Mouse (Mus musculus): Measurements from ENCODE around the gene Hrasls5. TPM values are rescaled to one million over a fixed set of nuclear protein-coding genes. Genes with fewer than 3 reads are reported as not detected.

The Hrasls5 gene
- polyA plus RNA-seq, 1 experiment from 2014 or later, result not detected

- Histone ChIP-seq H3K36me3 (ENCODE audit: control insufficient read depth, insufficient read depth, low read length) (no peaks in the 10 kb centered on the region), H3K4me2 (replicated peaks; ENCODE audit: low read depth, low read length) (no peak overlapping the region), H3K9ac (ENCODE audit: low read depth, low read length) (no peak overlapping the region), H3K27ac (ENCODE audit: low read depth, low read length) (no peak overlapping the region), H3K4me3 (ENCODE audit: low read length) (no peak overlapping the region), H3K9me3 (ENCODE audit: control insufficient read depth, low read length) (no peaks in the 10 kb centered on the region), H3K4me1 (ENCODE audit: control insufficient read depth, insufficient read depth, low read length) (no peaks in the 10 kb centered on the region), H3K27me3 (ENCODE audit: control insufficient read depth, insufficient read depth, low read length) (no peaks in the 10 kb centered on the region)
- no peak for ATAC-seq (ENCODE audit: low FRiP score, low TSS enrichment)
- 81% methylated on average over 4 of the region's 4 CpGs for WGBS
Observed at GRCm38 (mm10) chr19:7601551-7601950, 10.8 kb upstream of the Hrasls5 start.

- Histone ChIP-seq H3K27me3 (ENCODE audit: control insufficient read depth, insufficient read depth, low read length) (no peaks in the 10 kb centered on the region), H3K27ac (ENCODE audit: low read depth, low read length) (no peak overlapping the region), H3K4me2 (replicated peaks; ENCODE audit: low read depth, low read length) (no peak overlapping the region), H3K4me1 (ENCODE audit: control insufficient read depth, insufficient read depth, low read length) (no peaks in the 10 kb centered on the region), H3K9me3 (ENCODE audit: control insufficient read depth, low read length) (no peaks in the 10 kb centered on the region), H3K9ac (ENCODE audit: low read depth, low read length) (no peak overlapping the region), H3K4me3 (ENCODE audit: low read length) (no peak overlapping the region), H3K36me3 (ENCODE audit: control insufficient read depth, insufficient read depth, low read length) (no peaks in the 10 kb centered on the region)
- WGBS, result 96% methylated on average over 10 of the region's 10 CpGs
- ATAC-seq (ENCODE audit: low FRiP score, low TSS enrichment), result no peak
Observed at GRCm38 (mm10) chr19:7604107-7604506, 8.2 kb upstream of the Hrasls5 start.

GRCm38 (mm10) chr19:7605013-7605412 lies 7.3 kb upstream of the Hrasls5 start:
- Histone ChIP-seq H3K9ac (ENCODE audit: low read depth, low read length) (no peak overlapping the region), H3K9me3 (ENCODE audit: control insufficient read depth, low read length) (no peaks in the 10 kb centered on the region), H3K4me2 (replicated peaks; ENCODE audit: low read depth, low read length) (no peak overlapping the region), H3K36me3 (ENCODE audit: control insufficient read depth, insufficient read depth, low read length) (no peaks in the 10 kb centered on the region), H3K27ac (ENCODE audit: low read depth, low read length) (no peak overlapping the region), H3K4me3 (ENCODE audit: low read length) (no peak overlapping the region), H3K4me1 (ENCODE audit: control insufficient read depth, insufficient read depth, low read length) (no peaks in the 10 kb centered on the region), H3K27me3 (ENCODE audit: control insufficient read depth, insufficient read depth, low read length) (no peaks in the 10 kb centered on the region)
- ATAC-seq (ENCODE audit: low FRiP score, low TSS enrichment), result no peak

- H3K9ac ChIP-seq (ENCODE audit: low read depth, low read length), result no peak overlapping the region
Observed at GRCm38 (mm10) chr19:7605930-7606783, 6.2 kb upstream of the Hrasls5 start.

DNA sequence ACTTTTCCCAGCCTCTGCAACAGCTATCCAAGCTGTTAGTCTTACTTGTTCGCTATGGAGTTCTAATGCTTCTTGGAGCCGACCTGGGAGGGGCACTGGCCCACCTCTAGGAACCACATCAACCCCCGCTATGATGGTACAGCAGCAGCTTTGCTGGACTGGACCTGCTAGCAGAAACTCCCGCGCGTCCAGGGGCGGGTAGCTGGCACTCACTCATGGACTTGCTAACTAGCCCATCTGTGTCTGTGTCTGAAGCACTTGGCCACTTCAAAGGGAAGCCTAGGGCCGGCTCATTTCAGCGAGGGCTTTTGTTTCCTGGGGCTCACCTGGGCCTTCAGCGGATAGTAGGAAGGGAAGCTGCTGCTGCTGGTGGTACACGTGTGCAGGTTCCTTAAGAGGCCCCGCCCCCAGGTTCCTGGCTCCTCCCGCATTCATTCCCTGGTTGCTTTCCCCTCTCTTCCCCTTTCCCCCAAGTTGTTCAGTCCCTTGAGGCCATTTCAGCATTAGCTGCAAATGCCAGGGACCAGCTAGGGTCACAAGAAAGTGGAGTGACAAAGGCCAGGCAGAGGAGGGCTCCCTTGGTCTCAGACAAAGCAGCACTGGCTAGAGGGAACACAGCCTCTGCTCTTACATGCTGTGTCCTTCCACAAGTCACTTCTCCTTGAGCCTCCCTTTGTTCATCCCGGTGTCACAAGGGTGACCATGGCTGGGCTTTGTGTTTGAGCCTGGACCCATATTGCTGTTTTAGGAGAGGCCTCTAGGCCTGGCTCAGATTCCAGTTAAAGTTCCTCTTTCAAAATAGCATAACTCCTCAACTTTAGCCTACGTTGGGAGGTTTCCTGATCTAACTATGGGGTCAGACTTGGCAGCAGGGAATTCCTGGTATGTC lies 5.3 kb upstream of the Hrasls5 start, which contains the start of gene Lgals12:
TSS of gene Lgals12 (minus strand) at position 393 of the 889 bp plus-strand sequence.
- no peak within 1 kb of the TSS for H3K27ac ChIP-seq (ENCODE audit: low read depth, low read length)
- WGBS, result 5% methylated on average over 15 of the region's 15 CpGs

More at GRCm38 (mm10) chr19:7605930-7606783, 6.2 kb upstream of the Hrasls5 start:
- 5% methylated on average over 15 of the region's 15 CpGs for WGBS
- H3K27me3 ChIP-seq (ENCODE audit: control insufficient read depth, insufficient read depth, low read length), result no peaks in the 10 kb centered on the region
- no peak overlapping the region for H3K27ac ChIP-seq (ENCODE audit: low read depth, low read length)
- peak; percentile 78 for ATAC-seq (ENCODE audit: low FRiP score, low TSS enrichment)
- peak overlapping the region; percentile 60 for H3K4me2 ChIP-seq (replicated peaks; ENCODE audit: low read depth, low read length)
- H3K4me3 ChIP-seq (ENCODE audit: low read length), result peak overlapping the region; percentile 20; the same call in 1 of the 2 replicates
- no peaks in the 10 kb centered on the region for H3K36me3 ChIP-seq (ENCODE audit: control insufficient read depth, insufficient read depth, low read length)
- no peaks in the 10 kb centered on the region for H3K9me3 ChIP-seq (ENCODE audit: control insufficient read depth, low read length)
- no peaks in the 10 kb centered on the region for H3K4me1 ChIP-seq (ENCODE audit: control insufficient read depth, insufficient read depth, low read length)

GRCm38 (mm10) chr19:7607690-7608201 lies 4.6 kb upstream of the Hrasls5 start:
- Histone ChIP-seq H3K9me3 (ENCODE audit: control insufficient read depth, low read length) (no peaks in the 10 kb centered on the region), H3K27me3 (ENCODE audit: control insufficient read depth, insufficient read depth, low read length) (no peaks in the 10 kb centered on the region; the same call in 1 of the 2 replicates), H3K4me3 (ENCODE audit: low read length) (no peak overlapping the region), H3K36me3 (ENCODE audit: control insufficient read depth, insufficient read depth, low read length) (no peaks in the 10 kb centered on the region), H3K27ac (ENCODE audit: low read depth, low read length) (no peak overlapping the region), H3K4me2 (replicated peaks; ENCODE audit: low read depth, low read length) (no peak overlapping the region), H3K4me1 (ENCODE audit: control insufficient read depth, insufficient read depth, low read length) (peaks cover 4% of the 10 kb centered on the region; the same call in 1 of the 2 replicates), H3K9ac (ENCODE audit: low read depth, low read length) (no peak overlapping the region)
- ATAC-seq (ENCODE audit: low FRiP score, low TSS enrichment), result no peak
- WGBS, result 78% methylated on average over 7 of the region's 7 CpGs

More for the DNA sequence above, 5.3 kb upstream of the Hrasls5 start, which contains the start of gene Lgals12:
- Histone ChIP-seq H3K9me3 (ENCODE audit: control insufficient read depth, low read length) (no peaks in the 10 kb centered on the region), H3K9ac (ENCODE audit: low read depth, low read length) (0 out of 2 replicates have a peak within 1 kb of the TSS, but pooled peaks have one; percentile 23), H3K4me2 (replicated peaks; ENCODE audit: low read depth, low read length) (peak within 1 kb of the TSS; percentile 60), H3K36me3 (ENCODE audit: control insufficient read depth, insufficient read depth, low read length) (no peaks in the 10 kb centered on the region), H3K4me3 (ENCODE audit: low read length) (peak within 1 kb of the TSS; percentile 20; the same call in 1 of the 2 replicates), H3K27me3 (ENCODE audit: control insufficient read depth, insufficient read depth, low read length) (no peaks in the 10 kb centered on the region; the same call in 1 of the 2 replicates), H3K4me1 (ENCODE audit: control insufficient read depth, insufficient read depth, low read length) (peaks cover 2% of the 10 kb centered on the region; the same call in 1 of the 2 replicates)
- ATAC-seq (ENCODE audit: low FRiP score, low TSS enrichment), result peak; percentile 4; the same call in 1 of the 2 replicates

GRCm38 (mm10) chr19:7613151-7613550 lies 810 bp downstream of the Hrasls5 start:
- no peak overlapping the region for H3K27ac ChIP-seq (ENCODE audit: low read depth, low read length)
- no peak overlapping the region for H3K4me3 ChIP-seq (ENCODE audit: low read length)
- H3K9me3 ChIP-seq (ENCODE audit: control insufficient read depth, low read length), result no peaks in the 10 kb centered on the region
- no peaks in the 10 kb centered on the region; the same call in 1 of the 2 replicates for H3K27me3 ChIP-seq (ENCODE audit: control insufficient read depth, insufficient read depth, low read length)
- peaks cover 4% of the 10 kb centered on the region; the same call in 1 of the 2 replicates for H3K4me1 ChIP-seq (ENCODE audit: control insufficient read depth, insufficient read depth, low read length)
- WGBS, result 78% methylated on average over 7 of the region's 7 CpGs
- H3K36me3 ChIP-seq (ENCODE audit: control insufficient read depth, insufficient read depth, low read length), result no peaks in the 10 kb centered on the region
- H3K9ac ChIP-seq (ENCODE audit: low read depth, low read length), result no peak overlapping the region
- H3K4me2 ChIP-seq (replicated peaks; ENCODE audit: low read depth, low read length), result no peak overlapping the region
- no peak for ATAC-seq (ENCODE audit: low FRiP score, low TSS enrichment)

GRCm38 (mm10) chr19:7616231-7616930 lies 4.0 kb downstream of the Hrasls5 start:
- Histone ChIP-seq H3K36me3 (ENCODE audit: control insufficient read depth, insufficient read depth, low read length) (no peaks in the 10 kb centered on the region), H3K27me3 (ENCODE audit: control insufficient read depth, insufficient read depth, low read length) (no peaks in the 10 kb centered on the region; the same call in 1 of the 2 replicates), H3K9me3 (ENCODE audit: control insufficient read depth, low read length) (no peaks in the 10 kb centered on the region), H3K27ac (ENCODE audit: low read depth, low read length) (no peak overlapping the region), H3K9ac (ENCODE audit: low read depth, low read length) (no peak overlapping the region), H3K4me1 (ENCODE audit: control insufficient read depth, insufficient read depth, low read length) (peaks cover 4% of the 10 kb centered on the region; the same call in 1 of the 2 replicates), H3K4me2 (replicated peaks; ENCODE audit: low read depth, low read length) (no peak overlapping the region), H3K4me3 (ENCODE audit: low read length) (no peak overlapping the region)
- 76% methylated on average over 5 of the region's 5 CpGs for WGBS
- no peak for ATAC-seq (ENCODE audit: low FRiP score, low TSS enrichment)

Measured in kidney, embryonic 14.5 days (tissue).